Mouse (Mus musculus) macrophage (primary cell): ENCODE results near the gene Thsd1. TPM values are rescaled to one million over a fixed set of nuclear protein-coding genes. Genes with fewer than 3 reads are reported as not detected.

ENCODE experiments used
- H3K27ac ChIP-seq: fragments of 350-480 bp; formaldehyde crosslinking; 2 replicates; pipeline ENCODE4 v1.9.0; 2021
- H3K36me3 ChIP-seq: fragments of 350-480 bp; formaldehyde crosslinking; 2 replicates; pipeline ENCODE4 v1.9.0; 2021; ENCODE audit errors: inconsistent target
- H3K4me3 ChIP-seq: fragments of 350-480 bp; formaldehyde crosslinking; 2 replicates; pipeline ENCODE4 v1.9.0; 2021; ENCODE audit errors: inconsistent target
- H3K79me2 ChIP-seq: fragments of 350-480 bp; formaldehyde crosslinking; 2 replicates; pipeline ENCODE4 v1.9.0; 2021; ENCODE audit errors: inconsistent target
- WGBS: methylation state at CpG from one replicate; pipeline ENCODE4 v1.1.7; 2026; ENCODE audit warnings: inconsistent platforms; ENCODE audit not compliant: missing documents; 5-methylcytosine and 5-hydroxymethylcytosine counted together
- polyA plus RNA-seq: library from polyadenylated mRNA; stranded (reverse); fragments of 250-400 nt; gene quantifications from 3 replicates; pipeline ENCODE4 v1.2.4, GENCODE M21; 2018; ENCODE audit warnings: inconsistent platforms

The Thsd1 gene
- polyA plus RNA-seq, 1 experiment from 2014 or later: 0.22 TPM

GRCm38 (mm10) chr8:22245663-22246062 is 18.6 kb downstream of the Thsd1 start:
- Histone ChIP-seq H3K36me3 (no peaks in the 10 kb centered on the region), H3K27ac (no peak overlapping the region), H3K4me3 (no peak overlapping the region), H3K79me2 (no peaks in the 10 kb centered on the region)
- WGBS: 92% methylated on average over 1 of the region's 1 CpGs

- Histone ChIP-seq H3K79me2 (no peaks in the 10 kb centered on the region), H3K4me3 (no peak overlapping the region), H3K27ac (no peak overlapping the region), H3K36me3 (no peaks in the 10 kb centered on the region)
- 95% methylated on average over 11 of the region's 12 CpGs for WGBS
Observed at GRCm38 (mm10) chr8:22247956-22248355, 20.8 kb downstream of the Thsd1 start.

DNA sequence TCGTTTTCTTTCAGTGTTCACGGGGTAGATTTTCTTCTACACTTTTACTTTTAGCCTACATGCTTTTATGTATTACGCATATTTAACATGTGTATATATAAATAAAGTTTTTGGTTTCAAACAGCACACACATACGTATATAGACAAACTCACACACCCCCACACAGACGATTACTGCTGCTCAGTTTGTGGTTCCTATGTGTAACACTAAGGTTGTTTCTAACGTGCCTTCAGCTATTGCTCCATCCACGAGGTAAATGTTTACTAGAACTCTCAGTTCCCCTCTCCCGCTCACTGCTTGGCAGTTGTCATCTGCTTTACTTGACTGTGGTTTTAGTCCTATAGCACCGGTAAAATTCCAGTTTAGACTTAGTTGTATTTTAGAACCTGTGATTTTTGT is 22.0 kb downstream of the Thsd1 start:
- 36% methylated on average over 8 of the region's 9 CpGs for WGBS
- Histone ChIP-seq H3K36me3 (no peaks in the 10 kb centered on the region), H3K27ac (no peak overlapping the region), H3K4me3 (no peak overlapping the region), H3K79me2 (no peaks in the 10 kb centered on the region)

GRCm38 (mm10) chr8:22258946-22259450 is 31.9 kb downstream of the Thsd1 start:
- no peaks in the 10 kb centered on the region for H3K36me3 ChIP-seq
- H3K27ac ChIP-seq: no peak overlapping the region
- 93% methylated on average over 18 of the region's 18 CpGs for WGBS
- no peak overlapping the region for H3K4me3 ChIP-seq
- no peaks in the 10 kb centered on the region for H3K79me2 ChIP-seq

DNA sequence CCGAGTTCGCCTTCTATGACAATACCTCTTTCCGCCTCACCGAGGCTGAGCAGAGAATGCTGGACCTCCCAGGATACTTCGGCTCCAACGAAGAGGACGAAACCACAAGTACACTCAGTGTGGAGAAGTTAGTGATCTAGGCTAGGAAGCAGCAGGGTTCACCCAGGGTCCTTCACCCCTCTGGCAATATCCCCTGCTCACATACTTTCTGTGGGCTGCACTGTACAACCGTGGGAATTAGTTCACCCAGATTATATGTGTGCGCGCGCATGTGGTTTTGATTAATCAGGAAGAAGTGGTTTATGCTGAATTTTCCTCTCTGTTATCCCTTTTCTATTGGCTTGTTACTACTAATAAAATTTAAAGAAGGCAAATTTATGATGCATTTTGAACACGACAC is 32.4 kb downstream of the Thsd1 start:
- no peaks in the 10 kb centered on the region for H3K79me2 ChIP-seq
- H3K36me3 ChIP-seq: no peaks in the 10 kb centered on the region
- no peak overlapping the region for H3K4me3 ChIP-seq
- H3K27ac ChIP-seq: no peak overlapping the region
- 89% methylated on average over 12 of the region's 12 CpGs for WGBS

DNA sequence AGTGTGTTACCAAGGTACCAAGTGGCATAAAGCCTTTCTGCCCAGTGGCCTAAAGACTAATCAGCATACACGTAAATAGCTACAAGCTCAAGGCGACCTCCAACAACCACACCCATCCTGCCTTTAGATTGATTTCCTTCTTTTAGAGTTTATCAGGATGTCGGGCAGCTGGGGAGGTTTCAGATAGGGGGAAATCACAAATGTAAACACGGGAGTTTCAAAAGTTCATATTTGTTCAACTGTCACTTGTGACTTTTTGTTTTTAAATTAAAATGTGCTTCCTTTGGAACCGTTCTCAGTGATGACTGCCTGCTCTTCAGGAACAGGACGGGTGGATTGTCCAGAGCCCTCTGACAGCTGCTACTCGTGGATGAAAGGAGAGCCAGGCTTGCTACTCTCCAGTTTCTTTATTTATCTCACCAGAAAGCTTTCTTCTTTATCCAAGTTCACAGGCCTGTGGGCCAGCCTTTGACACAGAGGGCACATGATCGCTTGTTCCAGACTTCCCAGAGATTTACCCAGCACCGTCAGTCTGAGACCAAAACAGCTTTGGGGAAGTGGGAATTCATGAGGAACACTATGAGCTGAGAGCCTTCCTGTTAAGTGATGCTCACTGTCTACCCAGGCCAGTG is 33.1 kb downstream of the Thsd1 start:
- WGBS: 34% methylated on average over 9 of the region's 9 CpGs
- no peaks in the 10 kb centered on the region for H3K79me2 ChIP-seq
- H3K36me3 ChIP-seq: no peaks in the 10 kb centered on the region
- no peak overlapping the region for H3K27ac ChIP-seq
- no peak overlapping the region for H3K4me3 ChIP-seq

GRCm38 (mm10) chr8:22262267-22262666 is 35.2 kb downstream of the Thsd1 start:
- 38% methylated on average over 3 of the region's 3 CpGs for WGBS
- Histone ChIP-seq H3K4me3 (no peak overlapping the region), H3K27ac (no peak overlapping the region), H3K79me2 (no peaks in the 10 kb centered on the region), H3K36me3 (no peaks in the 10 kb centered on the region)

- WGBS: 91% methylated on average over 6 of the region's 6 CpGs
- Histone ChIP-seq H3K27ac (no peak overlapping the region), H3K4me3 (no peak overlapping the region), H3K36me3 (no peaks in the 10 kb centered on the region), H3K79me2 (no peaks in the 10 kb centered on the region)
Observed at GRCm38 (mm10) chr8:22264292-22264691, 37.2 kb downstream of the Thsd1 start.

DNA sequence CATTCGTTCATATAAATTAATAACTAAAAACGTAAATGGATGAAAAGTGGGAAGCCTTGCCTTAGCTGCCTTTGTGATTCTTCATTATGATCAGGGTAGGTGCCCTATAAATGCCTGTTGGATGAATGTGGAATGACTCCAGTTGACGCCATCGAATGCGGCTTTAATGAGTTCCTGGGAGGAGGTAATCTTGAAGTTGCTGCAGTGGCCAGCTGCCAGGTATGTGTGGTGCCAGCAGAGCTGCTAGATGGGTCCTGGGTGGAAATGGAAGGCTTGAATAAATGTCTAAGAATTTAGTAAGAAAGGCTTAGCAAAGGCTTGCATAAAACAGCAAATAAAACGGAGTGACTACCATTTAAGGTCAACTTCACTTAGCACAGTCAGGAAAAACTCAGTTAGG is 37.7 kb downstream of the Thsd1 start:
- no peak overlapping the region for H3K4me3 ChIP-seq
- H3K27ac ChIP-seq: no peak overlapping the region
- 85% methylated on average over 6 of the region's 6 CpGs for WGBS
- no peaks in the 10 kb centered on the region for H3K36me3 ChIP-seq
- H3K79me2 ChIP-seq: no peaks in the 10 kb centered on the region

DNA sequence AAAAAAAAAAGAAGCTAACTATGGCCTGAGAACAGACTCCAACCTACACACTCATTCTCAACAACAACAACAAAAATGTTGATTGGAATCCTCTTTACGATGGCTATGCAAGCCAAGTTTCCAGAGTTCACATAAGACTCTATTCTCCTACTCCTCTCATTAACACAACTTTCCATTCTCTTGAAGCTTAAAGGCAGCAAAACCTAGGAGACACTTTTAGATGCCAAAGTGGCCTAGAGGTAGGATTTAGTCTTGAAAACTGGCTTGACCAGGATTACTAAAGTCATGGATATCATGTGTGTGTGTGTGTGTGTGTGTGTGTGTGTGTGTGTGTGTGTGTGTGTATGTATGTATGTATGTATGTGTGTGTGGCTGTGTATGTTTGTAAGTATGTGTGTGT is 38.1 kb downstream of the Thsd1 start:
- no peak overlapping the region for H3K27ac ChIP-seq
- WGBS: 100% methylated on average over 1 of the region's 1 CpGs
- no peaks in the 10 kb centered on the region for H3K36me3 ChIP-seq
- H3K79me2 ChIP-seq: no peaks in the 10 kb centered on the region
- no peak overlapping the region for H3K4me3 ChIP-seq

GRCm38 (mm10) chr8:22266809-22267208 is 39.7 kb downstream of the Thsd1 start:
- Histone ChIP-seq H3K27ac (no peak overlapping the region), H3K79me2 (no peaks in the 10 kb centered on the region), H3K4me3 (no peak overlapping the region), H3K36me3 (no peaks in the 10 kb centered on the region)
- 79% methylated on average over 3 of the region's 3 CpGs for WGBS

- no peaks in the 10 kb centered on the region for H3K36me3 ChIP-seq
- H3K27ac ChIP-seq: no peak overlapping the region
- H3K79me2 ChIP-seq: no peaks in the 10 kb centered on the region
- 59% methylated on average over 3 of the region's 3 CpGs for WGBS
- H3K4me3 ChIP-seq: no peak overlapping the region
Observed at GRCm38 (mm10) chr8:22273142-22273541, 46.0 kb downstream of the Thsd1 start.

- H3K4me3 ChIP-seq: no peak overlapping the region
- WGBS: 89% methylated on average over 9 of the region's 10 CpGs
- no peaks in the 10 kb centered on the region for H3K36me3 ChIP-seq
Observed at GRCm38 (mm10) chr8:22274641-22275040, 47.5 kb downstream of the Thsd1 start.

GRCm38 (mm10) chr8:22282999-22283491 is 55.9 kb downstream of the Thsd1 start, which contains the start of gene Tpte:
TSS of gene Tpte (plus strand) at chr8:22283441.
- Histone ChIP-seq H3K79me2 (no peaks in the 10 kb centered on the region), H3K4me3 (no peak within 1 kb of the TSS), H3K27ac (no peak within 1 kb of the TSS), H3K36me3 (no peaks in the 10 kb centered on the region)
- WGBS: 71% methylated on average over 2 of the region's 2 CpGs

More at GRCm38 (mm10) chr8:22274641-22275040, 47.5 kb downstream of the Thsd1 start:
- Histone ChIP-seq H3K79me2 (no peaks in the 10 kb centered on the region), H3K27ac (no peak overlapping the region)

DNA sequence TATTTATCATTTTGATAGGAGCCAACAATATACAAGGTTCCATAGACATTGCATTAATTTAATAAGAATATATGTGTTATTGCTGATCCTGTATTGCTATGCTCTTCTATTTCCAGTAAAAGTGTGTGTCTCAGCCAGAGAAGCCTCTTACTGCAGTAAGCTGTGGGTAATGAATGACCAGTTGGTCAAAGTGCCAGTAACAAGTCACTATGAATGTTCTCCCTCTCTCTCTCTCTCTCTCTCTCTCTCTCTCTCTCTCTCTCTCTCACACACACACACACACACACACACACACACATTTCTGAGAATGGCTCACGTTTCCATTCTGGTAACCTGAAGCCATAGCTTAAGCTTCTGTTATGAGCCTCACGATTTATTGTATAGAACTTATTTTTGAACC is 75.2 kb downstream of the Thsd1 start:
- no peaks in the 10 kb centered on the region for H3K79me2 ChIP-seq
- no peak overlapping the region for H3K4me3 ChIP-seq
- 90% methylated on average over 2 of the region's 2 CpGs for WGBS
- no peak overlapping the region for H3K27ac ChIP-seq
- no peaks in the 10 kb centered on the region for H3K36me3 ChIP-seq

- Histone ChIP-seq H3K4me3 (no peak overlapping the region), H3K36me3 (no peaks in the 10 kb centered on the region), H3K27ac (no peak overlapping the region), H3K79me2 (no peaks in the 10 kb centered on the region)
- 54% methylated on average over 7 of the region's 7 CpGs for WGBS
Observed at GRCm38 (mm10) chr8:22302896-22303306, 75.8 kb downstream of the Thsd1 start.
